Mouse (Mus musculus) heart, adult 8-10 months (tissue): ENCODE measurements around the gene Pllp. TPM values are rescaled to one million over a fixed set of nuclear protein-coding genes. Genes with fewer than 3 reads are reported as not detected.

Experiments used
- DNase-seq: peaks from one replicate; pipeline ENCODE4 v3.0.0; 2022; ENCODE audit warnings: low spot score
- total RNA-seq, 4 experiments: library from RNA; stranded (reverse); gene quantifications; 2 replicates each; pipeline ENCODE4 v1.2.4; 2022

The Pllp gene
- under 1 TPM in 2 of 4 experiments, not detected in 2; 0.63 to 0.69 TPM for total RNA-seq

GRCm38 (mm10) chr8:94695994-94696384 lies at the start of gene Pllp:
Gene Pllp, minus strand, starts transcription at chr8:94696278.
- no peak for DNase-seq

GRCm38 (mm10) chr8:94745476-94746184 lies 49.6 kb upstream of the Pllp start, which contains the start of gene Ccl22:
Gene Ccl22, plus strand, starts transcription at chr8:94745590.
- DNase-seq = no peak

GRCm38 (mm10) chr8:94744972-94745371 lies 48.9 kb upstream of the Pllp start:
- no peak for DNase-seq

- no peak for DNase-seq
Measured at GRCm38 (mm10) chr8:94744484-94744883, 48.4 kb upstream of the Pllp start.

- DNase-seq = no peak
Measured at GRCm38 (mm10) chr8:94741726-94742125, 45.6 kb upstream of the Pllp start.

- no peak for DNase-seq
Measured at GRCm38 (mm10) chr8:94740591-94740990, 44.5 kb upstream of the Pllp start.

- DNase-seq = no peak
Measured at GRCm38 (mm10) chr8:94739829-94740228, 43.8 kb upstream of the Pllp start.

GRCm38 (mm10) chr8:94735426-94736094 lies 39.5 kb upstream of the Pllp start:
- DNase-seq = peak; percentile 29

GRCm38 (mm10) chr8:94734735-94735350 lies 38.8 kb upstream of the Pllp start:
- DNase-seq = no peak

- DNase-seq = no peak
Measured at GRCm38 (mm10) chr8:94733821-94734465, 37.9 kb upstream of the Pllp start.

GRCm38 (mm10) chr8:94729301-94729700 lies 33.2 kb upstream of the Pllp start:
- no peak for DNase-seq

GRCm38 (mm10) chr8:94725998-94726397 lies 29.9 kb upstream of the Pllp start:
- no peak for DNase-seq

GRCm38 (mm10) chr8:94716841-94717240 lies 20.8 kb upstream of the Pllp start:
- DNase-seq = no peak

- DNase-seq = no peak
Measured at GRCm38 (mm10) chr8:94715871-94716270, 19.8 kb upstream of the Pllp start.

GRCm38 (mm10) chr8:94714556-94714955 lies 18.5 kb upstream of the Pllp start:
- no peak for DNase-seq

- peak; percentile 71 for DNase-seq
Measured at GRCm38 (mm10) chr8:94711160-94711718, 15.2 kb upstream of the Pllp start.

- DNase-seq = no peak
Measured at GRCm38 (mm10) chr8:94710336-94710735, 14.3 kb upstream of the Pllp start.

GRCm38 (mm10) chr8:94706732-94707395 lies 10.8 kb upstream of the Pllp start:
- DNase-seq = peak; percentile 55

GRCm38 (mm10) chr8:94705581-94706245 lies 9.6 kb upstream of the Pllp start:
- no peak for DNase-seq

- DNase-seq = no peak
Measured at GRCm38 (mm10) chr8:94704669-94704984, 8.5 kb upstream of the Pllp start.
